Mouse (Mus musculus): ENCODE data around the gene Mast4.

- no peak for TF ChIP-seq CTCF (IDR thresholded peaks at IDR 0.05; ENCODE audit: low read depth, low read length)
- no peak for TF ChIP-seq GATA2 (IDR thresholded peaks at IDR 0.05; ENCODE audit: borderline replicate concordance, low read depth, low read length)
- TF ChIP-seq TAL1 (conservative IDR thresholded peaks at IDR 0.05; ENCODE audit: low read depth, low read length), result no peak
Measured at GRCm38 (mm10) chr13:103127594-103127993, 206.7 kb downstream of the Mast4 start.

Measured in G1E (cell line).